Mouse (Mus musculus) adrenal gland, postnatal 4 days (tissue): Measurements from ENCODE around the gene Mvp. TPM values are rescaled to one million over a fixed set of nuclear protein-coding genes. Genes with fewer than 3 reads are reported as not detected.

ENCODE experiments used
- DNase-seq, 2 experiments: peaks; one replicate each; pipeline ENCODE4 v3.0.0; 2021 to 2022; ENCODE audit warnings: low spot score in 2 of 2, mixed read lengths in 2 of 2
- long read RNA-seq, 2 experiments: library from polyadenylated mRNA; stranded (forward); transcript quantifications; one replicate each; pipeline ENCODE4 v2.0.0; 2021
- total RNA-seq, 2 experiments: library from RNA; stranded (reverse); gene quantifications; 2 replicates each; pipeline ENCODE4 v1.2.3; 2021

The Mvp gene
- total RNA-seq, result 10 to 100 TPM; 67.1 to 68.4 TPM
- long read RNA-seq, experiment 1, transcript Mvp-202 (15 exons, 2,837 nt), result major isoform, 60 of 90 reads
- long read RNA-seq, experiment 1, partial matches to known transcripts, result 26 of 90 reads
- long read RNA-seq, experiment 1, other reads (novel, unspliced or antisense), result 4 of 90 reads
- long read RNA-seq, experiment 2, transcript Mvp-202 (15 exons, 2,837 nt), result major isoform, 83 of 133 reads
- long read RNA-seq, experiment 2, partial matches to known transcripts, result 40 of 133 reads
- long read RNA-seq, experiment 2, other reads (novel, unspliced or antisense), result 10 of 133 reads

- peak in 1 of 2 experiments; percentile 49 for DNase-seq
These were observed at the start of gene Mvp for GRCm38 (mm10) chr7:127014320-127014719. Gene Mvp (minus strand): TSS chr7:127014621.

GRCm38 (mm10) chr7:127055026-127055585 is 40.7 kb upstream of the Mvp start:
- DNase-seq, result no peak

- peak; percentile 76 to 86 for DNase-seq
These were observed 27.6 kb upstream of the Mvp start, which contains the start of gene Kif22 for GRCm38 (mm10) chr7:127041851-127042672. Gene Kif22 (minus strand): TSS chr7:127042471.

GRCm38 (mm10) chr7:127031244-127031643 is 16.8 kb upstream of the Mvp start:
- no peak for DNase-seq

- no peak for DNase-seq
These were observed 15.8 kb upstream of the Mvp start for GRCm38 (mm10) chr7:127030172-127030571.

GRCm38 (mm10) chr7:127027885-127028284 is 13.5 kb upstream of the Mvp start:
- DNase-seq, result no peak

GRCm38 (mm10) chr7:127026984-127027726 is 12.7 kb upstream of the Mvp start, which contains the start of gene Maz:
Gene Maz (minus strand): TSS chr7:127027037.
- DNase-seq, result peak; percentile 94 to 99

GRCm38 (mm10) chr7:127026616-127026983 is 12.2 kb upstream of the Mvp start:
- DNase-seq, result peak in 1 of 2 experiments; percentile 68

GRCm38 (mm10) chr7:127026161-127026600 is 11.8 kb upstream of the Mvp start:
- DNase-seq, result peak; percentile 51 to 62

- DNase-seq, result peak in 1 of 2 experiments; percentile 44
These were observed 11.2 kb upstream of the Mvp start for GRCm38 (mm10) chr7:127025556-127026160.

GRCm38 (mm10) chr7:127024755-127025555 is 10.5 kb upstream of the Mvp start:
- DNase-seq, result peak; percentile 64 to 65

- DNase-seq, result no peak
These were observed 9.7 kb upstream of the Mvp start for GRCm38 (mm10) chr7:127023896-127024690.

GRCm38 (mm10) chr7:127023272-127023691 is 8.9 kb upstream of the Mvp start:
- no peak for DNase-seq

GRCm38 (mm10) chr7:127022528-127023271 is 8.3 kb upstream of the Mvp start:
- no peak for DNase-seq

- DNase-seq, result no peak
These were observed 7.4 kb upstream of the Mvp start for GRCm38 (mm10) chr7:127021563-127022527.

GRCm38 (mm10) chr7:127020901-127021562 is 6.6 kb upstream of the Mvp start, which contains the start of the genes Gm42742 and Prrt2:
Gene Gm42742 (minus strand): TSS chr7:127021097.
Gene Prrt2 (minus strand): TSS chr7:127021211.
- peak in 1 of 2 experiments; percentile 38 for DNase-seq
